Mouse (Mus musculus): ENCODE measurements around the gene Gm13078. TPM values are rescaled to one million over a fixed set of nuclear protein-coding genes. Genes with fewer than 3 reads are reported as not detected.

Gene Gm13078
- not detected in 2 replicates for polyA plus RNA-seq (2014; fragmentation: Nextera tagmentation; extraction: Ambion mirVana)

- 90% methylated on average over 1 of the region's 1 CpGs for WGBS
- DNase-seq (ENCODE audit: low spot score) (no peak), ATAC-seq (ENCODE audit: insufficient read depth, low FRiP score, low TSS enrichment) (no peak)
- Histone ChIP-seq H3K4me2 (ENCODE audit: low read depth) (no peak within 1 kb of the TSS), H3K9me3 (ENCODE audit: control insufficient read depth, low read length) (peaks cover under 1% of the 10 kb centered on the region; the same call in 1 of the 2 replicates), H3K4me1 (ENCODE audit: control insufficient read depth, insufficient read depth, low read length) (no peaks in the 10 kb centered on the region), H3K4me3 (ENCODE audit: low read depth, low read length) (no peak within 1 kb of the TSS), H3K27ac (ENCODE audit: low read depth, low read length) (no peak within 1 kb of the TSS), H3K27me3 (ENCODE audit: control insufficient read depth, insufficient read depth, low read length) (no peaks in the 10 kb centered on the region), H3K9ac (ENCODE audit: low read length) (no peak within 1 kb of the TSS), H3K36me3 (ENCODE audit: control insufficient read depth, insufficient read depth, low read length) (no peaks in the 10 kb centered on the region)
These were observed at the start of gene Gm13078 for GRCm38 (mm10) chr4:143719155-143719554. Gm13078 (plus strand) TSS chr4:143719455.

DNA sequence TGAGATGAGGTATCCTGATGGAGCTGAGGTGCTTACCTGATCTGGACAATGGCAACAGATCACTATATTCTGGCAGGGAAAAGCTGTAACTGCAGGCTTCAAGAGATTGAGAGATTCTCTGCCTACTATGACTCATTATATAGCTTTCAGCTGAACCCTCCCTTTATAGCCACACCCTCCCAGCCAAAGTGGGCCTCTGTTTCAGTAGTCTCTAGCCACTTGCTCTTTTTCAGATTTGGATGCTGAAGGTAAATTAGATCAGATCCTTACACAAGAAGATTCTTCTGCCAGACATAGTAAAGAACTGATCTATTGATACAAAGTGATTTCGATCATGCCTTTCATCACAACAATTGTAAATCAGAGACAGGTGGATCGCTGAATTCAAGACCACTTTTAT lies 16.6 kb upstream of the Gm13078 start, which contains the start of gene Gm13089:
TSS of gene Gm13089 (minus strand) at position 101 of the 400 bp plus-strand sequence.
- Histone ChIP-seq H3K27me3 (ENCODE audit: control insufficient read depth, insufficient read depth, low read length) (no peaks in the 10 kb centered on the region), H3K27ac (ENCODE audit: low read depth, low read length) (no peak within 1 kb of the TSS), H3K9me3 (ENCODE audit: control insufficient read depth, low read length) (peaks cover 24% of the 10 kb centered on the region), H3K36me3 (ENCODE audit: control insufficient read depth, insufficient read depth, low read length) (no peaks in the 10 kb centered on the region), H3K4me2 (ENCODE audit: low read depth) (no peak within 1 kb of the TSS), H3K9ac (ENCODE audit: low read length) (no peak within 1 kb of the TSS), H3K4me1 (ENCODE audit: control insufficient read depth, insufficient read depth, low read length) (no peaks in the 10 kb centered on the region), H3K4me3 (ENCODE audit: low read depth, low read length) (no peak within 1 kb of the TSS)
- DNase-seq (ENCODE audit: low spot score) = no peak
- 83% methylated on average over 2 of the region's 2 CpGs for WGBS
- no peak for ATAC-seq (ENCODE audit: insufficient read depth, low FRiP score, low TSS enrichment)

Other genes starting within 250 kb of the Gm13078 start
- gene Gm13043, start 208.1 kb upstream of the Gm13078 start, polyA plus RNA-seq (2014; fragmentation: Nextera tagmentation; extraction: Ambion mirVana) = not detected in 2 replicates
- gene Gm13040, start 183.5 kb upstream of the Gm13078 start, polyA plus RNA-seq (2014; fragmentation: Nextera tagmentation; extraction: Ambion mirVana) = not detected in 2 replicates
- gene BC080695, start 167.8 kb upstream of the Gm13078 start, polyA plus RNA-seq (2014; fragmentation: Nextera tagmentation; extraction: Ambion mirVana) = not detected in 2 replicates
- gene Gm13057, start 167.7 kb upstream of the Gm13078 start, polyA plus RNA-seq (2014; fragmentation: Nextera tagmentation; extraction: Ambion mirVana) = not detected in 2 replicates
- not detected in 2 replicates for gene Gm13083, start 104.5 kb upstream of the Gm13078 start, polyA plus RNA-seq (2014; fragmentation: Nextera tagmentation; extraction: Ambion mirVana)
- not detected in 2 replicates for gene Gm13088, start 62.2 kb upstream of the Gm13078 start, polyA plus RNA-seq (2014; fragmentation: Nextera tagmentation; extraction: Ambion mirVana)
- gene Gm13089, start 16.7 kb upstream of the Gm13078 start, polyA plus RNA-seq (2014; fragmentation: Nextera tagmentation; extraction: Ambion mirVana) = not detected in 2 replicates
- not detected in 2 replicates for gene Gm13023, start 69.9 kb downstream of the Gm13078 start, polyA plus RNA-seq (2014; fragmentation: Nextera tagmentation; extraction: Ambion mirVana)
- not detected in 2 replicates for gene Gm13084, start 96.6 kb downstream of the Gm13078 start, polyA plus RNA-seq (2014; fragmentation: Nextera tagmentation; extraction: Ambion mirVana)
- not detected in 2 replicates for gene Gm13103, start 127.0 kb downstream of the Gm13078 start, polyA plus RNA-seq (2014; fragmentation: Nextera tagmentation; extraction: Ambion mirVana)
- not detected in 2 replicates for gene Pramef6, start 180.9 kb downstream of the Gm13078 start, polyA plus RNA-seq (2014; fragmentation: Nextera tagmentation; extraction: Ambion mirVana)
- not detected in 2 replicates for gene Pramef25, start 231.6 kb downstream of the Gm13078 start, polyA plus RNA-seq (2014; fragmentation: Nextera tagmentation; extraction: Ambion mirVana)
- gene Gm13101, start 247.5 kb downstream of the Gm13078 start, polyA plus RNA-seq (2014; fragmentation: Nextera tagmentation; extraction: Ambion mirVana) = not detected in 2 replicates